Mouse (Mus musculus): ENCODE measurements around the gene Myo3b.

DNA sequence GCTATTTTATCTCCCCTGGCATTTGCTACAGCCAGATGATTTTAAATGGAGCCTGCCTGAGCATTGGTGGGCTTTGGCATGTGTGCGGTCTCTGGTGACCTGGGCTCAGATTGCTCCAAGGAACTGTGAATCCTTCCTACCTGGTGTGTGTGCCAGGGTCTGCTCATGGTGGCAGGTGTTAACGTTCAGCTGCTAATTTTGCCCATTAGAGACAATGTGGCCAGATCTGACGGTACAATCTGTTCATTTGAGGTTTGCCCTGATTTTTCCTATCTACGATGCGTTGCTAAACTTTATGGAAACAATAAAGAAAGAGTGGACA is 138.7 kb downstream of the Myo3b start:
- TF ChIP-seq GATA1 (IDR thresholded peaks at IDR 0.05; ENCODE audit: low read length) (no peak), TAL1 (IDR thresholded peaks at IDR 0.05; ENCODE audit: low read length) (no peak)

Data from erythroblast, embryonic 14.5 days (primary cell).